Comparison of ENCODE assay signal across 22 mouse cellular contexts in genomic region chr5:75626703-75627102, GRCm38 (mm10). TPM values are rescaled to one million over a fixed set of nuclear protein-coding genes. Genes with fewer than 3 reads are reported as not detected.
DNase-seq lines count a peak whose midpoint lies in the region; ATAC-seq lines count a peak whose summit lies in the region.
"Had no signal": no experiment of that assay in that cellular context is flagged by ENCODE, and none has a peak within 500 bp of the region (broad histone marks: within the 10 kb centered on the region; RNA-seq: fewer than 3 reads in every experiment).

No protein-coding gene starts in this region.

- no peaks in the 10 kb centered on the region for H3K9me3 ChIP-seq in forebrain, embryonic 14.5 days (replicated peaks; ENCODE audit: control insufficient read depth, low read length)
- H3K9me3 ChIP-seq in forebrain, embryonic 16.5 days (ENCODE audit: control insufficient read depth, low read length), result no peaks in the 10 kb centered on the region
- no peaks in the 10 kb centered on the region for H3K9me3 ChIP-seq in midbrain, embryonic 12.5 days
- no peaks in the 10 kb centered on the region for H3K9me3 ChIP-seq in midbrain, embryonic 10.5 days (replicated peaks)
- no peaks in the 10 kb centered on the region for H3K9me3 ChIP-seq in midbrain, embryonic 15.5 days
- H3K9me3 ChIP-seq: embryonic facial prominence, embryonic 10.5 days; forebrain, embryonic 13.5 days; heart, embryonic 15.5 days had no signal

- no peak overlapping the region for H3K9ac ChIP-seq in forebrain, embryonic 14.5 days (ENCODE audit: low read length)
- no peak overlapping the region for H3K9ac ChIP-seq in forebrain, embryonic 16.5 days (replicated peaks; ENCODE audit: low read depth, low read length)
- no peak overlapping the region for H3K9ac ChIP-seq in midbrain, embryonic 12.5 days (replicated peaks)
- H3K9ac ChIP-seq in midbrain, embryonic 15.5 days, result no peak overlapping the region
- H3K9ac ChIP-seq: forebrain, embryonic 13.5 days; heart, embryonic 15.5 days had no signal

- no peak overlapping the region for H3K4me2 ChIP-seq in forebrain, embryonic 14.5 days (ENCODE audit: low read length)
- no peak overlapping the region for H3K4me2 ChIP-seq in forebrain, embryonic 16.5 days (ENCODE audit: low read length)
- no peak overlapping the region for H3K4me2 ChIP-seq in midbrain, embryonic 12.5 days (replicated peaks)
- H3K4me2 ChIP-seq in midbrain, embryonic 15.5 days, result no peak overlapping the region
- H3K4me2 ChIP-seq: forebrain, embryonic 13.5 days; heart, embryonic 11.5 days; heart, embryonic 15.5 days had no signal

- no peaks in the 10 kb centered on the region for H3K4me1 ChIP-seq in forebrain, embryonic 14.5 days (ENCODE audit: control insufficient read depth, insufficient read depth, low read length)
- no peaks in the 10 kb centered on the region for H3K4me1 ChIP-seq in forebrain, embryonic 16.5 days (replicated peaks; ENCODE audit: control insufficient read depth, insufficient read depth, low read length)
- H3K4me1 ChIP-seq in midbrain, embryonic 12.5 days, result peaks cover 10% of the 10 kb centered on the region; the same call in 1 of the 2 replicates
- H3K4me1 ChIP-seq in midbrain, embryonic 10.5 days, result peaks cover 20% of the 10 kb centered on the region
- peaks cover 7% of the 10 kb centered on the region; the same call in 1 of the 2 replicates for H3K4me1 ChIP-seq in midbrain, embryonic 15.5 days
- H3K4me1 ChIP-seq: heart, embryonic 15.5 days had no signal

- H3K27ac ChIP-seq in forebrain, embryonic 14.5 days (ENCODE audit: low read depth, low read length), result no peak overlapping the region
- H3K27ac ChIP-seq in forebrain, embryonic 16.5 days (ENCODE audit: low read length), result no peak overlapping the region
- no peak overlapping the region for H3K27ac ChIP-seq in midbrain, embryonic 12.5 days (replicated peaks)
- H3K27ac ChIP-seq in midbrain, embryonic 10.5 days (replicated peaks), result no peak overlapping the region
- no peak overlapping the region for H3K27ac ChIP-seq in midbrain, embryonic 15.5 days
- H3K27ac ChIP-seq: embryonic facial prominence, embryonic 10.5 days; forebrain, embryonic 13.5 days; heart, adult 2 months; heart, embryonic 15.5 days had no signal

- no peaks in the 10 kb centered on the region for H3K27me3 ChIP-seq in forebrain, embryonic 14.5 days (replicated peaks; ENCODE audit: control insufficient read depth, insufficient read depth, low read length)
- no peaks in the 10 kb centered on the region for H3K27me3 ChIP-seq in forebrain, embryonic 16.5 days (replicated peaks; ENCODE audit: control insufficient read depth, insufficient read depth, low read length)
- no peaks in the 10 kb centered on the region for H3K27me3 ChIP-seq in midbrain, embryonic 12.5 days
- H3K27me3 ChIP-seq in midbrain, embryonic 10.5 days (ENCODE audit: low read depth, poor library complexity, severe bottlenecking), result no peaks in the 10 kb centered on the region
- H3K27me3 ChIP-seq in midbrain, embryonic 15.5 days (replicated peaks), result no peaks in the 10 kb centered on the region
- H3K27me3 ChIP-seq: forebrain, embryonic 13.5 days; heart, embryonic 15.5 days had no signal

- H3K4me3 ChIP-seq in forebrain, embryonic 14.5 days (ENCODE audit: low read depth, low read length), result no peak overlapping the region
- H3K4me3 ChIP-seq in forebrain, embryonic 16.5 days (replicated peaks; ENCODE audit: low read length), result no peak overlapping the region
- H3K4me3 ChIP-seq in midbrain, embryonic 12.5 days, result no peak overlapping the region
- no peak overlapping the region for H3K4me3 ChIP-seq in midbrain, embryonic 10.5 days
- H3K4me3 ChIP-seq in midbrain, embryonic 15.5 days, result no peak overlapping the region
- H3K4me3 ChIP-seq: embryonic facial prominence, embryonic 10.5 days; forebrain, embryonic 13.5 days; heart, adult 2 months; heart, embryonic 15.5 days had no signal

- intact Hi-C loops in left cerebral cortex, postnatal 4 days (cut with DNase I), result no loop called here

- peak; percentile 20 for DNase-seq in forebrain, embryonic 14.5 days (ENCODE audit: low spot score)
- no peak for DNase-seq in midbrain, embryonic 10.5 days (ENCODE audit: low spot score)
- peak; percentile 17 for DNase-seq in ES-CJ7 (ENCODE audit: low read depth, low spot score)
- no peak for DNase-seq in left cerebral cortex, postnatal 4 days
- DNase-seq: adrenal gland, adult 2 months; adrenal gland, postnatal 25 days; B cell, adult 2 months; cerebellum, adult 2 months; cerebellum, postnatal 10 days; gastrocnemius, postnatal 14 days; heart, adult 2 months; heart, postnatal 14 days had no signal

- 0 out of 2 replicates have a peak, but pooled peaks cover 1% of the 10 kb centered on the region for H3K36me3 ChIP-seq in forebrain, embryonic 14.5 days (ENCODE audit: control insufficient read depth, insufficient read depth, low read length)
- no peaks in the 10 kb centered on the region for H3K36me3 ChIP-seq in forebrain, embryonic 16.5 days (ENCODE audit: control insufficient read depth, insufficient read depth)
- no peaks in the 10 kb centered on the region for H3K36me3 ChIP-seq in midbrain, embryonic 12.5 days
- H3K36me3 ChIP-seq in midbrain, embryonic 10.5 days, result peaks cover 23% of the 10 kb centered on the region
- H3K36me3 ChIP-seq in midbrain, embryonic 15.5 days (replicated peaks), result 0 out of 2 replicates have a peak, but pooled peaks cover under 1% of the 10 kb centered on the region
- H3K36me3 ChIP-seq: heart, embryonic 15.5 days had no signal

- WGBS in forebrain, embryonic 14.5 days, result 49% methylated on average over 6 of the region's 6 CpGs
- 39% methylated on average over 6 of the region's 6 CpGs for WGBS in forebrain, embryonic 16.5 days
- 51% methylated on average over 6 of the region's 6 CpGs for WGBS in midbrain, embryonic 12.5 days
- WGBS in midbrain, embryonic 10.5 days, result 81% methylated on average over 6 of the region's 6 CpGs
- WGBS in midbrain, embryonic 15.5 days, result 35% methylated on average over 6 of the region's 6 CpGs

- ATAC-seq in forebrain, embryonic 14.5 days, result no peak
- ATAC-seq in forebrain, embryonic 16.5 days, result no peak
- ATAC-seq in midbrain, embryonic 12.5 days (ENCODE audit: low FRiP score, low read depth), result 0 out of 2 replicates have a peak, but pooled peaks have one; percentile 41
- peak; percentile 46; the same call in 1 of the 2 replicates for ATAC-seq in midbrain, embryonic 15.5 days (replicated peaks)
- ATAC-seq: CD4-positive, CD25-positive, alpha-beta regulatory T cell, adult 4 months; forebrain, embryonic 13.5 days; hindbrain, embryonic 16.5 days; Patski had no signal

RNA-seq across cellular contexts. Expression of gene Kit, which starts 52.0 kb away (rescaled TPM):
- 27.0 and 32.6 TPM in 2 replicates for polyA plus RNA-seq in forebrain, embryonic 14.5 days (2014; fragmentation: Nextera tagmentation; extraction: Ambion mirVana)
- 39.3 and 41.9 TPM in 2 replicates for polyA plus RNA-seq in forebrain, embryonic 16.5 days (2015; fragmentation: Nextera tagmentation; extraction: Ambion mirVana)
- polyA plus RNA-seq in midbrain, embryonic 12.5 days (2016; fragmentation: Nextera tagmentation; extraction: Ambion mirVana), result 19.7 and 23.0 TPM in 2 replicates
- 21.0 and 23.8 TPM in 2 replicates for polyA plus RNA-seq in midbrain, embryonic 10.5 days (2016; fragmentation: Nextera tagmentation; extraction: Ambion mirVana)
- 41.3 and 44.0 TPM in 2 replicates for polyA plus RNA-seq in midbrain, embryonic 15.5 days (2015; fragmentation: Nextera tagmentation; extraction: Ambion mirVana)
- total RNA-seq in left cerebral cortex, postnatal 4 days (2021), result 10 to 100 TPM; 62.5 to 64.1 TPM

Comparison
In these comparisons a context has a peak if more than half of its experiments do, and no peak if none do; other contexts are left out.
1. ATAC-seq: peak in midbrain, embryonic 12.5 days (single experiment) and midbrain, embryonic 15.5 days (single experiment); none in forebrain, embryonic 14.5 days (single experiment) and forebrain, embryonic 16.5 days (single experiment).
2. DNase-seq: peak in forebrain, embryonic 14.5 days (single experiment) and ES-CJ7 (single experiment); none in midbrain, embryonic 10.5 days (single experiment) and left cerebral cortex, postnatal 4 days (single experiment).